Mouse (Mus musculus): ENCODE measurements around the gene Gm4788. TPM values are rescaled to one million over a fixed set of nuclear protein-coding genes. Genes with fewer than 3 reads are reported as not detected.
"Not testable (repeated sequence)": the region's sequence is repeated elsewhere in the genome, so short reads cannot be mapped to it uniquely, and the experiment has no call there.

Gene Gm4788
- total RNA-seq (2021) = not detected

GRCm38 (mm10) chr1:139781143-139781542, at the start of gene Gm4788:
TSS of gene Gm4788 (minus strand) at chr1:139781243.
- no peak for DNase-seq
- intact Hi-C loops (cut with DNase I) = no loop called here

GRCm38 (mm10) chr1:139808594-139808993, 27.6 kb upstream of the Gm4788 start:
- no peak for DNase-seq
- intact Hi-C loops (cut with DNase I) = no loop called here

GRCm38 (mm10) chr1:139769913-139770312, 11.1 kb downstream of the Gm4788 start:
- DNase-seq; intact Hi-C loops (cut with DNase I): not testable (repeated sequence)

GRCm38 (mm10) chr1:139716681-139717080, 64.4 kb downstream of the Gm4788 start:
- DNase-seq; intact Hi-C loops (cut with DNase I): not testable (repeated sequence)

GRCm38 (mm10) chr1:139716249-139716648, 64.8 kb downstream of the Gm4788 start:
- DNase-seq; intact Hi-C loops (cut with DNase I): not testable (repeated sequence)

- DNase-seq; intact Hi-C loops (cut with DNase I): not testable (repeated sequence)
Observed at GRCm38 (mm10) chr1:139649921-139650320, 131.1 kb downstream of the Gm4788 start.

Other genes with a start within 250 kb of the Gm4788 start
- gene Cfhr1, start 221.0 kb downstream of the Gm4788 start, total RNA-seq (2021) = not detected
- under 1 TPM; 0.50 to 0.74 TPM for gene Cfhr2, start 77.5 kb upstream of the Gm4788 start, total RNA-seq (2021)